Mouse (Mus musculus): ENCODE data around the gene Igsf3.

DNA sequence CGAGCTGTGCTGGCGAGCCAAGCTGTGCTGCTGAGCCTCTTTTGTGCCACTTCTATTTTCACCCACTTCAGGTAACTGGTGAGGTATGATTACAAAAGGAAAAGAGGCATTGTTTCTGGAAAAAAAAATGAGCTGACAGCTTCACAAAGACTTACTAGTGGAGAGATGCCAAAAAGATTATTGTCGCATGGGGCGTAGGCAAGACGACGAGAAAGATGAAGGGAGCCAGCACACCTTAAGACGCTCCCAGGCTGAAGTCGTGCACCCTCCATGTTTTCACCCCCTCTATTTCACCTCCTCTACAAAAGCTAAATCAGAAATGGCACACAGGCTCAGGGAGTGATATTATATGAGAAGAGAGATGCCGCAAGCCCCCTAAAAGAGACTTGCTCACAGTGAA, 113.6 kb downstream of the Igsf3 start:
- TF ChIP-seq CTCF (IDR thresholded peaks at IDR 0.05) (no peak), POLR2A (IDR thresholded peaks at IDR 0.05; ENCODE audit: insufficient read depth, low read depth, low read length) (no peak), EP300 (IDR thresholded peaks at IDR 0.05; ENCODE audit: insufficient read depth, low read depth, low read length) (no peak)

Data from heart, adult 2 months (tissue).